Mouse (Mus musculus) kidney, adult 2 months (tissue): ENCODE results near the gene Hoxc8. TPM values are rescaled to one million over a fixed set of nuclear protein-coding genes. Genes with fewer than 3 reads are reported as not detected.
A peak's percentile ranks its signal among the peaks of the same experiment; 100 is the strongest.

Experiments
- DNase-seq: peaks from one replicate; pipeline ENCODE4 v3.0.0; 2021
- H3K27ac ChIP-seq: fragments of 200-500 bp; 2 replicates; pipeline ENCODE4 v1.5.1; 2012; ENCODE audit warnings: low read depth, low read length, control low read depth, inconsistent platforms; ENCODE audit not compliant: insufficient read depth
- H3K27me3 ChIP-seq: fragments of 200-500 bp; replicated peaks from 2 replicates; pipeline ENCODE4 v1.6.1; 2012; ENCODE audit warnings: mild to moderate bottlenecking, moderate library complexity, low read length, inconsistent platforms; ENCODE audit not compliant: control insufficient read depth, insufficient read depth
- H3K36me3 ChIP-seq: fragments of 200-500 bp; 2 replicates; pipeline ENCODE4 v1.6.1; 2012; ENCODE audit warnings: mild to moderate bottlenecking, moderate library complexity, low read length, inconsistent platforms; ENCODE audit not compliant: control insufficient read depth, insufficient read depth
- H3K4me1 ChIP-seq: fragments of 200-500 bp; 2 replicates; pipeline ENCODE4 v1.6.1; 2011; ENCODE audit warnings: low read length; ENCODE audit not compliant: control insufficient read depth, insufficient read depth
- H3K4me3 ChIP-seq: fragments of 200-500 bp; 2 replicates; pipeline ENCODE4 v1.5.1; 2011; ENCODE audit warnings: mild to moderate bottlenecking, low read depth, low read length, control low read depth; ENCODE audit not compliant: insufficient read depth
- CTCF ChIP-seq: fragments of 200-500 bp; conservative IDR thresholded peaks from 2 replicates; pipeline ENCODE4 v1.5.1; 2011; ENCODE audit warnings: low read depth, mild to moderate bottlenecking, control low read depth, low read length, moderate library complexity, mixed read lengths; ENCODE audit not compliant: insufficient read depth, insufficient read length
- POLR2A ChIP-seq: fragments of 200-500 bp; IDR thresholded peaks from one replicate; pipeline ENCODE4 v1.6.1; 2011; ENCODE audit warnings: low read depth, low read length, control low read depth
- WGBS: fragments of 180-500 bp; shearing (Covaris S2); methylation state at CpG from one replicate; pipeline ENCODE4 v1.1.7; 2018; 5-methylcytosine and 5-hydroxymethylcytosine counted together
- polyA plus RNA-seq: library from polyadenylated mRNA; depleted of rRNA; stranded (reverse); fragments of >200 nt; gene quantifications from 2 replicates; pipeline ENCODE4 v1.2.3, GENCODE M21; 2012

Gene Hoxc8
- polyA plus RNA-seq, 1 experiment: 4.0 TPM

DNA sequence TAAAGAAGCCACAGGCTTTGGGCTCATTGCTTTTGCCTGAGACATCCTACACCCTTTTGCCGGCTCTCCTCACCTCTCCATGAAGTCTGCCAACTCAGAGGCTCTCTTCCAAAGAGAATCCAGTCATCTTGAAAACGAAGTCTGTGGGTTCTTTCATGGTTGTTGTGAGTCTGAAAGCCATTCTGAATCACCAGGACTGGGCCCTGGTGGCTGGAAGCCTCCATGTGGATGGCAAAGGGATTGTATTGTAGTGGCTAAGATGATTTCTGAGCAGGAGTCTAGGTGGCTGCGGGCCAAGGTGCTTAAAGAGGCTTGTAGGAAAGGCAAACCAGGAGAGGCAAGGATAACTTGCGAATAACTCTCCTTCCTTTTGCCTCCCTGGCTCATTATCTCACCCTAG, 11.7 kb downstream of the Hoxc8 start:
- TF ChIP-seq POLR2A (no peak), CTCF (no peak)
- peak; percentile 53 for DNase-seq
- Histone ChIP-seq H3K4me3 (no peak overlapping the region), H3K27ac (peak overlapping the region; percentile 60; the same call in 1 of the 2 replicates), H3K4me1 (peaks cover 21% of the 10 kb centered on the region), H3K27me3 (no peaks in the 10 kb centered on the region), H3K36me3 (no peaks in the 10 kb centered on the region)
- WGBS: 32% methylated on average over 4 of the region's 4 CpGs

- 36% methylated on average over 13 of the region's 13 CpGs for WGBS
- DNase-seq: no peak
- TF ChIP-seq CTCF (no peak), POLR2A (no peak)
- Histone ChIP-seq H3K27ac (peak overlapping the region; percentile 60), H3K4me3 (no peak overlapping the region; the same call in 1 of the 2 replicates), H3K4me1 (peaks cover 21% of the 10 kb centered on the region), H3K27me3 (no peaks in the 10 kb centered on the region), H3K36me3 (no peaks in the 10 kb centered on the region)
These were observed 12.5 kb downstream of the Hoxc8 start for GRCm38 (mm10) chr15:103002821-103003448.

DNA sequence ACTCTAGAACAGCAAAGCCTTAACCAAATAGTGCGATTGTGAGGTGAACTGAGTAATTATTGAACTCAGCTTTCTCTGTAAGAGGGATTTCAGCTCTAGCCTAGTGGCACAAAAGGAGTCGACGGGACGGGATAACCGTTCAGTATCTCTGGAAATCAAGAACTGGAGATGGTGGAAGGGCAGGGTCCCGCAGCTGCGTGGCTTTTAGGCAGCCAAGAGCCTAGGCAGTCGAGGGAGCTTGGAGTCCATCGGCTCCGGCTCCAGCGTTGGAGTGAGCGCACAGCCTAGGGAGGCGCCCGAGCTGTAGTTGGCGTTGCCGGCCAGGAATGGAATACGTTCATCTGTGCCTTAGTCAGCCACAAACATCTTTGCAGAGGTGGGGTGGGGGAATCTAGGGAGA, 14.9 kb downstream of the Hoxc8 start:
- Histone ChIP-seq H3K27ac (peak overlapping the region; percentile 72), H3K4me3 (no peak overlapping the region; the same call in 1 of the 2 replicates), H3K36me3 (no peaks in the 10 kb centered on the region), H3K4me1 (peaks cover 21% of the 10 kb centered on the region), H3K27me3 (no peaks in the 10 kb centered on the region)
- no peak for TF ChIP-seq POLR2A
- DNase-seq: no peak
- WGBS: 16% methylated on average over 17 of the region's 17 CpGs

GRCm38 (mm10) chr15:103005797-103006196, 15.4 kb downstream of the Hoxc8 start:
- Histone ChIP-seq H3K4me3 (no peak overlapping the region), H3K4me1 (peaks cover 21% of the 10 kb centered on the region), H3K36me3 (no peaks in the 10 kb centered on the region), H3K27me3 (no peaks in the 10 kb centered on the region), H3K27ac (peak overlapping the region; percentile 37; the same call in 1 of the 2 replicates)
- no peak for TF ChIP-seq CTCF
- no peak for TF ChIP-seq POLR2A
- DNase-seq: no peak
- 32% methylated on average over 5 of the region's 5 CpGs for WGBS

GRCm38 (mm10) chr15:103006326-103006725, 15.9 kb downstream of the Hoxc8 start:
- H3K27ac ChIP-seq: no peak overlapping the region
- H3K27me3 ChIP-seq: no peaks in the 10 kb centered on the region
- TF ChIP-seq CTCF (no peak), POLR2A (no peak)
- no peak overlapping the region for H3K4me3 ChIP-seq
- no peaks in the 10 kb centered on the region for H3K36me3 ChIP-seq
- no peak for DNase-seq
- H3K4me1 ChIP-seq: peaks cover 19% of the 10 kb centered on the region
- 46% methylated on average over 1 of the region's 1 CpGs for WGBS

- DNase-seq: no peak
- Histone ChIP-seq H3K4me3 (peak overlapping the region; percentile 3; the same call in 1 of the 2 replicates), H3K27me3 (0 out of 2 replicates have a peak, but pooled peaks cover 2% of the 10 kb centered on the region), H3K27ac (no peak overlapping the region), H3K36me3 (no peaks in the 10 kb centered on the region), H3K4me1 (0 out of 2 replicates have a peak, but pooled peaks cover 2% of the 10 kb centered on the region)
- 23% methylated on average over 27 of the region's 27 CpGs for WGBS
- TF ChIP-seq POLR2A (no peak), CTCF (no peak)
These were observed 19.1 kb downstream of the Hoxc8 start for GRCm38 (mm10) chr15:103009265-103010111.

- DNase-seq: no peak
- Histone ChIP-seq H3K27ac (no peak overlapping the region), H3K4me3 (no peak overlapping the region), H3K36me3 (no peaks in the 10 kb centered on the region), H3K4me1 (0 out of 2 replicates have a peak, but pooled peaks cover 1% of the 10 kb centered on the region), H3K27me3 (0 out of 2 replicates have a peak, but pooled peaks cover 2% of the 10 kb centered on the region)
- WGBS: 50% methylated on average over 31 of the region's 31 CpGs
- TF ChIP-seq POLR2A (no peak), CTCF (no peak)
These were observed 19.9 kb downstream of the Hoxc8 start for GRCm38 (mm10) chr15:103010112-103010846.
